Mouse (Mus musculus): Measurements from ENCODE around the gene Tmem107. TPM values are rescaled to one million over a fixed set of nuclear protein-coding genes. Genes with fewer than 3 reads are reported as not detected.

Tmem107 gene
- polyA plus RNA-seq, 1 experiment from 2014 or later = 45.2 TPM

DNA sequence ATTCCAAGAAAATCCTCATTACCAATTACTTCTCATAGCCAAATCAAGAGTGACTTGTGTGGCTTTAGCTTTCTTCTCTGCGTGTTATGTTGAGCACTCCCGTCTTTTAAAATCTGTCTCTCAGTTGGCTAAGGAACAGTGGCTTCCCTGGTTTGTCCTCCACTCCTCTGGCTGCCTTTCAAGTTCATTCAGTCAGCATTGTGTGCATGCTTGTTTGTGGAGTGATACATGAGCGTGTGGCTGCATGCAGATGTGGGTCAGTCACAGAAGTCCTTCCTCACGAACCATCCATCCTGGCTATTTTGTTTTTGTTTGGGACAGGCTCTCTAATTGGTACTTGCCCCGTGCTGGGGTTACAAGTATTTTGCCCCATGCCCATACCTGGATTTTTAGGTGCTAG, 6.0 kb downstream of the Tmem107 start:
- Histone ChIP-seq H3K27ac (ENCODE audit: low read depth, low read length) (no peak overlapping the region), H3K9me3 (replicated peaks; ENCODE audit: control insufficient read depth, low read length) (no peaks in the 10 kb centered on the region), H3K4me2 (ENCODE audit: low read length) (no peak overlapping the region), H3K27me3 (replicated peaks; ENCODE audit: control insufficient read depth, insufficient read depth, low read length) (no peaks in the 10 kb centered on the region), H3K4me1 (ENCODE audit: control insufficient read depth, insufficient read depth, low read length) (peaks cover 2% of the 10 kb centered on the region; the same call in 1 of the 2 replicates), H3K9ac (ENCODE audit: low read length) (no peak overlapping the region), H3K36me3 (ENCODE audit: control insufficient read depth, insufficient read depth, low read length) (no peaks in the 10 kb centered on the region), H3K4me3 (ENCODE audit: low read depth, low read length) (no peak overlapping the region)
- ATAC-seq = no peak
- DNase-seq (ENCODE audit: low spot score) = no peak
- WGBS = 54% methylated on average over 5 of the region's 5 CpGs

DNA sequence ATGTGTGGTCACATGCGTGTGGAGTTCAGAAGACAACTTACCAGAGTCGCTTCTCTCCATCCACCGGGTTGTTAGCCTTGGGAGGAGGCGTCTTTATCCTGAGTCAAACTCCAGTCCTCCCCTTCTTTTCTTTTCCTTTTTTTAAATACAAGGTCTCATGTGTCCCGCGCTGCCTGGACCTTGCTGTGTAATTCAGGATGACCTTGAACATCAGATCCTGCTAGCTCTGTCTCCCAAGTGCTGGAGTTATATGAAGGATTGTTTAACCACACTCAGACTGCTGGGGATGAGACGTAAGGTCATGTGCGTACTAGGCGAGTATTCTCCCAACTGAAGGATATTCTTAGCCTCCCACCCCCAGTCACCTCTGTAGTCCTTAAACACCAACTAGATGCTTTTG, 6.7 kb downstream of the Tmem107 start:
- Histone ChIP-seq H3K4me2 (ENCODE audit: low read length) (no peak overlapping the region), H3K27ac (ENCODE audit: low read depth, low read length) (no peak overlapping the region)
- WGBS = 86% methylated on average over 9 of the region's 9 CpGs

DNA sequence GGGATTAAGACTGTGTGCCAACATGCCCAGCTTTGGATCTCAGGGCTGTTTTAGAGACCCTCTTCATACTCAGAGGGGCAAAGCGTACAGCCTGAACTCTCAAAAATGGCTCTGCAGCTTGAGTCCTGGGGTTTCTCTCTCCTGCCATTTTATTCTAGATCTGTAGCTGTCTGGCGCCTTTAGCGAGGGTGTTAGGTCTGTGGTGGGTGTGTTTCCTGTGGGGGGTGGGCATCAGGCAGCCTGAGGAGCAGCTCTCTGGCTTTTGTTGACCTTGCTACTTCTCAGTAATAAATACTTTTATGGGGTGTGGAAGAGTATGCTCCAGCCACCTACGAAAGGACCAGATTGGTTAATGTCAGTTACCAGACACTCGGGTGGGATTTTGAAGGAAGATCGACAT, 7.4 kb downstream of the Tmem107 start:
- H3K27me3 ChIP-seq (replicated peaks; ENCODE audit: control insufficient read depth, insufficient read depth, low read length) = no peaks in the 10 kb centered on the region
- no peak overlapping the region for H3K9ac ChIP-seq (ENCODE audit: low read length)
- H3K4me2 ChIP-seq (ENCODE audit: low read length) = no peak overlapping the region
- WGBS = 85% methylated on average over 6 of the region's 6 CpGs
- no peaks in the 10 kb centered on the region for H3K9me3 ChIP-seq (replicated peaks; ENCODE audit: control insufficient read depth, low read length)
- ATAC-seq = no peak
- no peak overlapping the region for H3K4me3 ChIP-seq (ENCODE audit: low read depth, low read length)
- H3K36me3 ChIP-seq (ENCODE audit: control insufficient read depth, insufficient read depth, low read length) = no peaks in the 10 kb centered on the region
- no peak for DNase-seq (ENCODE audit: low spot score)
- H3K27ac ChIP-seq (ENCODE audit: low read depth, low read length) = no peak overlapping the region
- no peaks in the 10 kb centered on the region for H3K4me1 ChIP-seq (ENCODE audit: control insufficient read depth, insufficient read depth, low read length)

More for the DNA sequence above, 6.7 kb downstream of the Tmem107 start:
- no peaks in the 10 kb centered on the region for H3K36me3 ChIP-seq (ENCODE audit: control insufficient read depth, insufficient read depth, low read length)
- no peaks in the 10 kb centered on the region for H3K27me3 ChIP-seq (replicated peaks; ENCODE audit: control insufficient read depth, insufficient read depth, low read length)
- no peaks in the 10 kb centered on the region for H3K4me1 ChIP-seq (ENCODE audit: control insufficient read depth, insufficient read depth, low read length)
- H3K9me3 ChIP-seq (replicated peaks; ENCODE audit: control insufficient read depth, low read length) = no peaks in the 10 kb centered on the region
- H3K4me3 ChIP-seq (ENCODE audit: low read depth, low read length) = no peak overlapping the region
- no peak for DNase-seq (ENCODE audit: low spot score)
- no peak overlapping the region for H3K9ac ChIP-seq (ENCODE audit: low read length)
- ATAC-seq = no peak

DNA sequence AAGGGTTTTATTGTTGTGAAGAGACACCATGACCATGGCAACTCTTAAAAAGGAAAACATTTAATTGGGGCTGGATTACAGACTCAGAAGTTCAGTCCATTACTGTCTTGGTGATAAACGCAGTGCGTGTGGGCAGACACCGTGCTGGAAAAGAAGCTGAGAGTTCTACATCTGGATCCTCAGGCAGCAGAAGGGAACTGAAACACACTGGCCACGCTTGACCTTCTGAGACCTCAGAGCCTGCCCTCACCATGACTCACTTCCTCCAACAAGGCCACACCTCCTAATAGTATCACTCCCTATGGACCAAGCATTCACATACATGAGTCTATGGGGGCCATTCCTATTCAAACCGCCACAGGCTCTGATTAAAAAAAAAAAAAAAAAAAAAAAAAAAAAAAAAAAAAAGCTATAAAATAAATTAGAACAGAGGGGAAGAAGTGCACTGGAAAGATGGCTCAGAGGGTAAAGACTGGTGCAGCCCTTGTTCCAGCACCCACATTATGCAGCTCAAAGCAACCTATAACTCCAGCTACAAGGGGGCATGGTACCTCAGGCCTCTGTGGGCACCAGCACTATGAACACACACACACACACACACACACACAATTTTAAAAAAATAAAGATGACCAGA, 8.3 kb downstream of the Tmem107 start:
- DNase-seq (ENCODE audit: low spot score) (no peak), ATAC-seq (no peak)
- H3K9ac ChIP-seq (ENCODE audit: low read length) = no peak overlapping the region
- no peak overlapping the region for H3K4me2 ChIP-seq (ENCODE audit: low read length)
- no peaks in the 10 kb centered on the region for H3K27me3 ChIP-seq (replicated peaks; ENCODE audit: control insufficient read depth, insufficient read depth, low read length)
- no peaks in the 10 kb centered on the region for H3K36me3 ChIP-seq (ENCODE audit: control insufficient read depth, insufficient read depth, low read length)
- no peaks in the 10 kb centered on the region for H3K4me1 ChIP-seq (ENCODE audit: control insufficient read depth, insufficient read depth, low read length)
- H3K27ac ChIP-seq (ENCODE audit: low read depth, low read length) = no peak overlapping the region
- 86% methylated on average over 5 of the region's 5 CpGs for WGBS
- H3K9me3 ChIP-seq (replicated peaks; ENCODE audit: control insufficient read depth, low read length) = no peaks in the 10 kb centered on the region
- no peak overlapping the region for H3K4me3 ChIP-seq (ENCODE audit: low read depth, low read length)

DNA sequence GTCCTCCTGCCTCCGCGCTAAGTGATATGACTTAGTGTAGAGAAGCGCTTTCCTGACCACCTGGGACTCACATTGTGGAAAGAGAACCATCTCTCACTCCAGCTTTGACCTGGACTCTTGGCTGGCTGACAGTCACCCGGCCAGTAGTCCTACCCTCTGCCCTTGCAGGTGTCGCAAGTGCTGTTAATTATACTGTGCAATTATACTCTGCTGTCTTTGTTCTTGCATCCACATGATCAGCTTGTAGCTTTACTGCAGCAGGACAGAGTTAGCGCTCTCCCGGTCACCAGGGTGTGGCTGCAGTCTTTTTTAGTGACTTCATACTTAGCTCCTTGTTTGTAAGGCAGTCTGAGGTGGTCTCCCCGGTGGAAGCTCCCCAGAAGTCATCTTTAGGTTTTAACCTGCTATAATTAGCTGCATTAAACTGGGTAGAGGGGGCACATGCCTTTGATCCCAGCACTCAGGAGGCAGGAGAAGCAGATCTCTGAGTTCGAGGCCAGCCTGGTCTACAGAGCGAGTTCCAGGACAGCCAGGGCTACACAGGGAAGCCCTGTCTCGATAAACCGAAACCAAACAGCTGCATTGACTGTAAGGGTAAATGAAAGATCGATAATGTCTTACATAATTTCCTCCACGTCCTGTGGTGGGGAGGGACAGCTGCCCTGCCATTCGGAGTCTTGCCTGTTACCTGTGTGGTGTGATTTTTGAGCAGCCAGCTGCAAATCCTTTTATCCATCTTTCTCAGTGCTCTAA, 9.7 kb downstream of the Tmem107 start:
- WGBS = 83% methylated on average over 15 of the region's 15 CpGs
- no peak overlapping the region for H3K4me3 ChIP-seq (ENCODE audit: low read depth, low read length)
- H3K4me2 ChIP-seq (ENCODE audit: low read length) = no peak overlapping the region
- ATAC-seq = no peak
- no peak overlapping the region for H3K27ac ChIP-seq (ENCODE audit: low read depth, low read length)
- no peak overlapping the region for H3K9ac ChIP-seq (ENCODE audit: low read length)
- H3K36me3 ChIP-seq (ENCODE audit: control insufficient read depth, insufficient read depth, low read length) = no peaks in the 10 kb centered on the region
- H3K4me1 ChIP-seq (ENCODE audit: control insufficient read depth, insufficient read depth, low read length) = no peaks in the 10 kb centered on the region
- DNase-seq (ENCODE audit: low spot score) = no peak
- H3K27me3 ChIP-seq (replicated peaks; ENCODE audit: control insufficient read depth, insufficient read depth, low read length) = no peaks in the 10 kb centered on the region
- no peaks in the 10 kb centered on the region for H3K9me3 ChIP-seq (replicated peaks; ENCODE audit: control insufficient read depth, low read length)

DNA sequence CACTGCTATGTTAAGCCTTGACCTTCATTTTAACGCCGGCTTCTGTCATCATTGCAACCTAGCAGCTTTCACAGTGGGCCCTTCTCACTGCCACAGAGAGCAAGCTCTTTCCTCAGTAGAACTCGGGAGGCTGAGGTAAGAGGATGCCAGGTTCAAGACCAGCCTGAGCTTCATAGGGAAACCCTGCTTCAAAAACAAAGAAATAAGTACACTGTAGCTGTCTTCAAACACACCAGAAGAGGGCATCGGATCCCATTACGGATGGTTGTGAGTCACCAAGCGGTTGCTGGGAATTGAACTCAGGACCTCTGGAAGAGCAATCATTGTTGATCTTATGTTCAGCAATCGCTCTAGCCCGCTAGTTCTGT, 10.2 kb downstream of the Tmem107 start:
- DNase-seq (ENCODE audit: low spot score) = no peak
- Histone ChIP-seq H3K27me3 (replicated peaks; ENCODE audit: control insufficient read depth, insufficient read depth, low read length) (no peaks in the 10 kb centered on the region), H3K27ac (ENCODE audit: low read depth, low read length) (no peak overlapping the region), H3K4me1 (ENCODE audit: control insufficient read depth, insufficient read depth, low read length) (no peaks in the 10 kb centered on the region), H3K9ac (ENCODE audit: low read length) (no peak overlapping the region), H3K9me3 (replicated peaks; ENCODE audit: control insufficient read depth, low read length) (no peaks in the 10 kb centered on the region), H3K36me3 (ENCODE audit: control insufficient read depth, insufficient read depth, low read length) (no peaks in the 10 kb centered on the region), H3K4me2 (ENCODE audit: low read length) (no peak overlapping the region), H3K4me3 (ENCODE audit: low read depth, low read length) (no peak overlapping the region)
- no peak for ATAC-seq
- 85% methylated on average over 8 of the region's 8 CpGs for whole genome bisulfite sequencing

DNA sequence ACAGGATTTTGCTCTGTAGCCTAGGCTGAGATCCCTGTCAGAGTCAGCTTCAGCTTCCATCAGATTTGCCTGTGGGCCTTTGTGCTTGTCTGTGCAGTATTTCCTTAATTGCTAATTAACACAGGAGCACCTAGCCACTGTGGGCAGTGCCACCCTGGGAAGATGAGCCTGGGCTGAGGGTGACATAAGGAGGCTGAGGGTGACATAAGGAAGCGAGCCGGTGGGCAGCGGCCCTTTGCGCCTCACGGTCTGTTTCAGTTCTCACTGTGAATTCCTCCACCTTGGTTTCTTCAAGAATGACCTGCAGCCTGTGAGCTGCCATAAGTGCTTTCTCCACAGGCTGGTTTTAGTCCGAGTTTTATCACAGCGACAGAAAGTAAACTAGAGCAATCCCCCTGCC, 11.0 kb downstream of the Tmem107 start:
- 89% methylated on average over 7 of the region's 7 CpGs for WGBS
- no peaks in the 10 kb centered on the region for H3K9me3 ChIP-seq (replicated peaks; ENCODE audit: control insufficient read depth, low read length)
- no peak overlapping the region for H3K27ac ChIP-seq (ENCODE audit: low read depth, low read length)
- no peaks in the 10 kb centered on the region for H3K4me1 ChIP-seq (ENCODE audit: control insufficient read depth, insufficient read depth, low read length)
- no peak overlapping the region for H3K9ac ChIP-seq (ENCODE audit: low read length)
- no peak for ATAC-seq
- no peaks in the 10 kb centered on the region for H3K27me3 ChIP-seq (replicated peaks; ENCODE audit: control insufficient read depth, insufficient read depth, low read length)
- DNase-seq (ENCODE audit: low spot score) = no peak
- no peak overlapping the region for H3K4me2 ChIP-seq (ENCODE audit: low read length)
- no peak overlapping the region for H3K4me3 ChIP-seq (ENCODE audit: low read depth, low read length)
- no peaks in the 10 kb centered on the region for H3K36me3 ChIP-seq (ENCODE audit: control insufficient read depth, insufficient read depth, low read length)

DNA sequence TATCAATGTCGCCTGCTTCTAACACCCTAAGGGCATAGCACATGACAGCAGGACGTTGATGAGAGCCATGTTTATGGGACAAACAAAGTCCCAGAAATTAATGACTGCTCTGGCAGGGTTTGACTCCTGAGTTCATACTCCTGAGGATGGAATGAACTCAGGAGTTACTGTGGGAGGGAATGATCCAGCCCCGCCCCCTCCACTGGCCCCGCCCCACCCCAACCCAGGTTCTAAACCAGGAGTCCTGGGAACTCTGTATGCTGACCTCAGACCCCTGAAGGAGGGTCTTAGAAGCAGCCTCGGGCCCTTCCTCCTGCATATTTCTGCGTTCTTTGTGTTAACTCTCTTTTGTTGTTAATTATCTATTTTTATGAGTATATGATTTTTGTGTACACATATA, 15.0 kb downstream of the Tmem107 start:
- no peak overlapping the region for H3K27ac ChIP-seq (ENCODE audit: low read depth, low read length)
- no peak overlapping the region for H3K4me3 ChIP-seq (ENCODE audit: low read depth, low read length)
- peaks cover 14% of the 10 kb centered on the region for H3K4me1 ChIP-seq (ENCODE audit: control insufficient read depth, insufficient read depth, low read length)
- no peaks in the 10 kb centered on the region for H3K27me3 ChIP-seq (replicated peaks; ENCODE audit: control insufficient read depth, insufficient read depth, low read length)
- DNase-seq (ENCODE audit: low spot score) (no peak), ATAC-seq (no peak)
- no peak overlapping the region for H3K4me2 ChIP-seq (ENCODE audit: low read length)
- 66% methylated on average over 6 of the region's 6 CpGs for WGBS
- H3K9me3 ChIP-seq (replicated peaks; ENCODE audit: control insufficient read depth, low read length) = no peaks in the 10 kb centered on the region
- no peak overlapping the region for H3K9ac ChIP-seq (ENCODE audit: low read length)
- H3K36me3 ChIP-seq (ENCODE audit: control insufficient read depth, insufficient read depth, low read length) = peaks cover 13% of the 10 kb centered on the region

DNA sequence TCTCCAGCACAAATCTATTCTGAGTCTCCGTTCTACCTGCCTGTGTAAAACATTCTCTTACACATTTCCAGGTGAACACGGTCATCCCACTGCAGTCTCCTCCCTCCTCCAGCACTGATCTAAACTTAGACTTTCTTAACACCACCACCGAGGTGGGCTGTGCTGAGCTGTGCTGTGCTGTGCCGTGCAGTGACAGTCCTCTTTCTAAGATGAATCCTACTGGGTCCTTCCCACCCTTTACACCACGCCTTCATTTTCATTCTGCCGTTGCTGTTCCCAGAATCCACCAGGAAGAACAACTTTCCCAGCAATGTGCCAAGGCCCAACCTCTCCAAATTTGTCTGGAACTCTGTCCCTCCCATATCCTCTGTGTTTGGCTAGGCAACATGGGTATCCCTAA, 15.8 kb downstream of the Tmem107 start:
- peaks cover 17% of the 10 kb centered on the region for H3K4me1 ChIP-seq (ENCODE audit: control insufficient read depth, insufficient read depth, low read length)
- H3K36me3 ChIP-seq (ENCODE audit: control insufficient read depth, insufficient read depth, low read length) = peaks cover 18% of the 10 kb centered on the region
- WGBS = 79% methylated on average over 6 of the region's 6 CpGs
- H3K4me3 ChIP-seq (ENCODE audit: low read depth, low read length) = no peak overlapping the region
- DNase-seq (ENCODE audit: low spot score) = no peak
- H3K4me2 ChIP-seq (ENCODE audit: low read length) = no peak overlapping the region
- no peak overlapping the region for H3K9ac ChIP-seq (ENCODE audit: low read length)
- H3K27ac ChIP-seq (ENCODE audit: low read depth, low read length) = no peak overlapping the region
- ATAC-seq = no peak
- no peaks in the 10 kb centered on the region for H3K27me3 ChIP-seq (replicated peaks; ENCODE audit: control insufficient read depth, insufficient read depth, low read length)
- H3K9me3 ChIP-seq (replicated peaks; ENCODE audit: control insufficient read depth, low read length) = no peaks in the 10 kb centered on the region

All from forebrain, embryonic 14.5 days (tissue).